Mouse (Mus musculus) kidney, embryonic 15.5 days (tissue): ENCODE data around the gene Arl2. TPM values are rescaled to one million over a fixed set of nuclear protein-coding genes. Genes with fewer than 3 reads are reported as not detected.
A peak's percentile ranks its signal among the peaks of the same experiment; 100 is the strongest.

ENCODE experiments used
- ATAC-seq: fragments of 200-750 bp; cut with Nextera tagmentation; replicated peaks from 2 replicates; pipeline ENCODE4 v1.8.0; 2017; ENCODE audit warnings: moderate TSS enrichment; ENCODE audit not compliant: low FRiP score
- H3K27ac ChIP-seq: fragments of 300-500 bp; sonication (generic); 2 replicates; pipeline ENCODE4 v1.5.1; 2015; ENCODE audit warnings: mild to moderate bottlenecking, inconsistent platforms
- H3K27me3 ChIP-seq: fragments of 300-500 bp; sonication (generic); 2 replicates; pipeline ENCODE4 v1.6.1; 2015; ENCODE audit warnings: inconsistent platforms
- H3K36me3 ChIP-seq: fragments of 300-500 bp; sonication (generic); 2 replicates; pipeline ENCODE4 v1.6.1; 2015; ENCODE audit warnings: inconsistent platforms
- H3K4me1 ChIP-seq: fragments of 300-500 bp; sonication (generic); 2 replicates; pipeline ENCODE4 v1.6.1; 2015; ENCODE audit warnings: inconsistent platforms
- H3K4me2 ChIP-seq: fragments of 300-500 bp; sonication (generic); 2 replicates; pipeline ENCODE4 v1.6.1; 2015; ENCODE audit warnings: moderate library complexity, mild to moderate bottlenecking, inconsistent platforms
- H3K4me3 ChIP-seq: fragments of 300-500 bp; sonication (generic); replicated peaks from 2 replicates; pipeline ENCODE4 v1.5.1; 2015; ENCODE audit warnings: mild to moderate bottlenecking, inconsistent platforms
- H3K9ac ChIP-seq: fragments of 300-500 bp; sonication (generic); 2 replicates; pipeline ENCODE4 v1.6.1; 2015; ENCODE audit warnings: mild to moderate bottlenecking, inconsistent platforms
- H3K9me3 ChIP-seq: fragments of 300-500 bp; sonication (generic); replicated peaks from 2 replicates; pipeline ENCODE4 v1.6.1; 2016; ENCODE audit warnings: inconsistent platforms
- WGBS: fragments of 180-500 bp; shearing (Covaris S2); methylation state at CpG from one replicate; pipeline ENCODE4 v1.1.7; 2015; ENCODE audit warnings: mixed read lengths; 5-methylcytosine and 5-hydroxymethylcytosine counted together
- polyA plus RNA-seq: library from polyadenylated mRNA; unstranded; fragments of >200 nt; fragmentation: Nextera tagmentation; extraction: Ambion mirVana; gene quantifications from 2 replicates; pipeline ENCODE4 v1.2.1, GENCODE M21; 2015

The Arl2 gene
- polyA plus RNA-seq, 1 experiment from 2014 or later = 113 TPM

- Histone ChIP-seq H3K36me3 (peaks cover 7% of the 10 kb centered on the region; the same call in 1 of the 2 replicates), H3K4me3 (no peak overlapping the region), H3K4me1 (peaks cover 19% of the 10 kb centered on the region), H3K9ac (no peak overlapping the region), H3K9me3 (no peaks in the 10 kb centered on the region), H3K27me3 (no peaks in the 10 kb centered on the region), H3K27ac (no peak overlapping the region), H3K4me2 (no peak overlapping the region)
- 71% methylated on average over 8 of the region's 8 CpGs for WGBS
- ATAC-seq = no peak
Measured at GRCm38 (mm10) chr19:6123330-6123729, 18.0 kb downstream of the Arl2 start.

DNA sequence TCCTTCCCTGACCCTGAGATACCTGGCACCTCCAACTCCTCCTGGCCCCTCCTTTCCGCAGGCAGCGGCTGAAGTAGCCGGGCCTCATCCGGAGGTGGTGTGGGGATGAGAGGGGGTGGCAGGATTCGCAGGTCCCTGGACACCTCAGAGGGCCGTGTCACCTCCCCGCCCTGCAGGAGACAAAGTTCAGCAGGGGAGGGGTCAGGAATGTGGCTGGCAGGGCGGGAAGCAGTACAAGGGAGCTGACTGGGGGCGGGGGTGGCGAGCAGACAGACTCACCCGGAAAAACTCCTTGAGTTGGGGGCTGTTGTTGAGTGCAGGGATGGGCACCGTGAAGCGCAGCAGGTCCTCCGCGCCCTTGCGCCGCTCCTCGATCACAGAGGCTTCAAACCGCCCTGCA is 19.6 kb downstream of the Arl2 start:
- Histone ChIP-seq H3K27me3 (no peaks in the 10 kb centered on the region), H3K4me1 (peaks cover 24% of the 10 kb centered on the region), H3K4me2 (peak overlapping the region; percentile 31), H3K27ac (no peak overlapping the region), H3K36me3 (peaks cover 9% of the 10 kb centered on the region; the same call in 1 of the 2 replicates), H3K9me3 (no peaks in the 10 kb centered on the region), H3K9ac (no peak overlapping the region), H3K4me3 (no peak overlapping the region)
- WGBS = 24% methylated on average over 19 of the region's 19 CpGs
- ATAC-seq = no peak

GRCm38 (mm10) chr19:6118677-6119185 is 22.6 kb downstream of the Arl2 start:
- Histone ChIP-seq H3K4me2 (peak overlapping the region; percentile 74), H3K4me1 (peaks cover 26% of the 10 kb centered on the region), H3K36me3 (peaks cover 39% of the 10 kb centered on the region), H3K4me3 (peak overlapping the region; percentile 67), H3K27ac (peak overlapping the region; percentile 99), H3K9ac (peak overlapping the region; percentile 76), H3K9me3 (no peaks in the 10 kb centered on the region), H3K27me3 (no peaks in the 10 kb centered on the region)
- 2% methylated on average over 8 of the region's 8 CpGs for WGBS
- peak; percentile 24 for ATAC-seq

DNA sequence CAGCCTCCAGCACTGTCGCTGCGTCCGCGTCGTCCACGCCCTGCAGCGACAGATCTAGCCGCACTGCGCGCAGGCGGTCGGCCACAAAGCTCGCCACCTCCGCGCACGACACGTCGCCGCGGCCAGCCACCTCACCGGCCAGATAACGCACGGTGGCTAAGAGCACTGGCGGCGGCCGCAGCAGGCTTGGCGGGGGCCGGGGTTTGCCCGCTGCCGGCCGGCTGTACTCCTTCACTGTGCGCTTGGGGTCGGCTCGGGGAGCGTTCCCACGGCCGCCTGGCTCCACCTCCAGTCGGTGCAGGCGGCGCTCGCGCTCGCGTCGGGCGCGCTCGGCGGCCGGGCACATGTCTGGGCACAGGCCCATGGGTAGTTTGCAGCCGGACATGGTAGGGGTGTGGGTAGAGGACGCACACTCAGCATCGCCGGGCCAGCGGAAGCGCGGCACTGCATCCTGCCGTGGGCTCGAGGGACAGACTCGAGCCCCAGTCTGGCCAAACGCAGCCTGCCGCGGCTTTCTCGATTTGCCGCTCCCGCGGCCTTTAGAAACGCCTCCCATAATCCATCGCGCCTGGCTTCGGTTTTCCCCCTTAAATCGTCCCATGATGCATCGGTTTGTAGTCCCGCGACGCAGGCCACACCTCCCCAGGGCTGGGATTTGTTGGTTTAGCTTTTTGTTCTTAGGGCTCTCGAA is 23.2 kb downstream of the Arl2 start, which contains the start of gene Sac3d1:
Gene Sac3d1 (minus strand): TSS at position 665 of the 691 bp plus-strand sequence.
- H3K4me1 ChIP-seq = peaks cover 26% of the 10 kb centered on the region
- no peaks in the 10 kb centered on the region for H3K27me3 ChIP-seq
- H3K4me3 ChIP-seq = peak within 1 kb of the TSS; percentile 67
- H3K27ac ChIP-seq = peak within 1 kb of the TSS; percentile 99
- ATAC-seq = peak; percentile 85
- peaks cover 42% of the 10 kb centered on the region for H3K36me3 ChIP-seq
- H3K9me3 ChIP-seq = no peaks in the 10 kb centered on the region
- peak within 1 kb of the TSS; percentile 74 for H3K4me2 ChIP-seq
- H3K9ac ChIP-seq = peak within 1 kb of the TSS; percentile 76
- under 1% methylated on average over 77 of the region's 77 CpGs for WGBS

- Histone ChIP-seq H3K36me3 (peaks cover 48% of the 10 kb centered on the region), H3K4me2 (peak overlapping the region; percentile 74), H3K27ac (peak overlapping the region; percentile 99), H3K9ac (peak overlapping the region; percentile 76), H3K27me3 (no peaks in the 10 kb centered on the region), H3K4me3 (peak overlapping the region; percentile 67), H3K9me3 (no peaks in the 10 kb centered on the region), H3K4me1 (peaks cover 26% of the 10 kb centered on the region)
- WGBS = 5% methylated on average over 32 of the region's 32 CpGs
- ATAC-seq = no peak
Measured at GRCm38 (mm10) chr19:6117346-6117985, 23.9 kb downstream of the Arl2 start.

GRCm38 (mm10) chr19:6116113-6116850 is 25.1 kb downstream of the Arl2 start:
- peaks cover 22% of the 10 kb centered on the region for H3K4me1 ChIP-seq

DNA sequence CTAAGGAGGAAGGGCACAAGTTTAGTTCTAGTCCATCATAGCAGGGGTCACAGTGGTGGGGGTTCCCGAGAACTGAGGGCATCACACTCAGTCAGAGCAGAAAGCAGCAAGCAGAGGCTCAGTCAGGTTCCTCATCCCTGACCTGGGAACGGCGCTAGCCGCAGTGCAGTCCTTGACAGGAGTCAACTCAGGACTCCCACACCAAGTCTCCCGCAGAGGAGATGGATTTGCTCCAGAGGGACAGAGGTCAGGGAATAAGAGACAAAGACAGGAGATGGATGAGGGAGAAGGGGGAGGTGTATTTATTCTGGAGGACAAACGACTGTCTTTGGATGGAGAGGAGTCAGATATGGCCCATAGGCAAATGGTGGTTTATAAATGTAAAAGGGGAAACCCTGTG is 28.2 kb downstream of the Arl2 start:
- ATAC-seq = no peak
- Histone ChIP-seq H3K27ac (no peak overlapping the region), H3K4me3 (no peak overlapping the region), H3K27me3 (no peaks in the 10 kb centered on the region), H3K4me1 (peaks cover 14% of the 10 kb centered on the region), H3K9me3 (no peaks in the 10 kb centered on the region), H3K9ac (no peak overlapping the region), H3K36me3 (peaks cover 41% of the 10 kb centered on the region), H3K4me2 (no peak overlapping the region)
- WGBS = 31% methylated on average over 6 of the region's 6 CpGs

More at GRCm38 (mm10) chr19:6116113-6116850, 25.1 kb downstream of the Arl2 start:
- ATAC-seq = no peak
- H3K9me3 ChIP-seq = no peaks in the 10 kb centered on the region
- no peak overlapping the region for H3K27ac ChIP-seq
- peak overlapping the region; percentile 23; the same call in 1 of the 2 replicates for H3K9ac ChIP-seq
- H3K27me3 ChIP-seq = no peaks in the 10 kb centered on the region
- no peak overlapping the region; the same call in 1 of the 2 replicates for H3K4me3 ChIP-seq
- H3K4me2 ChIP-seq = peak overlapping the region; percentile 74
- WGBS = 88% methylated on average over 15 of the region's 15 CpGs
- peaks cover 48% of the 10 kb centered on the region for H3K36me3 ChIP-seq

GRCm38 (mm10) chr19:6105586-6105985 is 35.8 kb downstream of the Arl2 start, which contains the start of gene Naaladl1:
Gene Naaladl1 (plus strand): TSS chr19:6105782.
- Histone ChIP-seq H3K27me3 (no peaks in the 10 kb centered on the region), H3K9me3 (no peaks in the 10 kb centered on the region), H3K4me2 (no peak within 1 kb of the TSS), H3K36me3 (no peaks in the 10 kb centered on the region), H3K9ac (no peak within 1 kb of the TSS; the same call in 1 of the 2 replicates), H3K27ac (no peak within 1 kb of the TSS), H3K4me1 (no peaks in the 10 kb centered on the region), H3K4me3 (no peak within 1 kb of the TSS)
- ATAC-seq = no peak
- WGBS = 82% methylated on average over 7 of the region's 7 CpGs

DNA sequence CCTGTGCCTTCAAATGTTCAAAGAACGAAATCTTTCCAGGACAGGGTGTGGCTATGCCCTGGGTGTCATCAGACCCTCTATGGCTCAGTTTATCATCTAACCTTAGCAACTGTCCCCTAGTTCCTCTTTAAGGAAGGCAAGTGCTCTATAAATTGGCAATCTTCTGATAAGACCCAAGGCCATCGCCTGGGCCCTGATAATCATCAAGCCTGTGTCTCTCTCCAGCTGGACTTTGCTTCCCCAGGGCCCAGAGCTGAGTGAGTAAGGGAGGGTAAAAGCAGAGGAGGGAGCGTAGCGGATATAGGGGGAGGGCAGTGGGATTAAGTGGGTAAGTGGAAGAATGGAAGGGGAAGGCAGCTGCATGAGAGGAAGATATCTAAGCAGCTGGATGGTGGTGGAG is 36.9 kb downstream of the Arl2 start:
- 83% methylated on average over 4 of the region's 4 CpGs for WGBS
- H3K4me1 ChIP-seq = no peaks in the 10 kb centered on the region

DNA sequence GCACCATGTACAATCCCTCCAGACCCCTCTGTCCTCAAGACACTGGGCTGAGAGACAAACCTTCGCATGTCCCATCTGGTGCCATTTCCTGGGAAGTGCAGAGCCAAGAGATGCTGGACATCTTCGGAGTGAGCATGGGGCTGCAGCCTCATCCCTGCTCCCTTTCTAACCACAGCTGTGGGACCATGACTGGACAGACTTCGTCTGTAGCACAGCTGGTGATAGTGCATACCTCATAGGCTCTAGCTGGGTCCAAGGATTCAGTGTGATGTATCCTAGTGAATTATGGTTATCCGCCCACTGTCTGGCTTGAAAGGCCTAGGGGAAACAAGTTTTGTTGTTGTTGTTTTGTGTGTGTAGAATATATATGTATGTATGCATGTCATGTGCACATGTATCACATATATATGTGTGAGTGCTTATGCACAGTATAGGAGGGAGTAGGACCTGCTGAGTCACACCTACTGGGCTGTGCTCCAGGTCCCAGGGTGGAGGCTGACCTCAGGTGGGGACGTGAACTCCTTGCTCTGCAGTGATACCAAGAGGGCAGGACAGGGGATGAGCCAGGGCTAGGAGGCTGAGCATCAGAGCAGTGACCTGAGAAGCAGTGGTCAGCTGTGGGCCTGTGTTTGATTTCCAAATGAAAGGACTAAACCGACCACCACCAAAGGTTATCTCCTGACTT is 39.0 kb downstream of the Arl2 start:
- H3K9me3 ChIP-seq = no peaks in the 10 kb centered on the region

More for the DNA sequence above, 36.9 kb downstream of the Arl2 start:
- Histone ChIP-seq H3K4me3 (no peak overlapping the region), H3K27ac (no peak overlapping the region), H3K4me2 (no peak overlapping the region), H3K9ac (no peak overlapping the region; the same call in 1 of the 2 replicates), H3K9me3 (no peaks in the 10 kb centered on the region), H3K36me3 (peaks cover 7% of the 10 kb centered on the region), H3K27me3 (no peaks in the 10 kb centered on the region)
- no peak for ATAC-seq

DNA sequence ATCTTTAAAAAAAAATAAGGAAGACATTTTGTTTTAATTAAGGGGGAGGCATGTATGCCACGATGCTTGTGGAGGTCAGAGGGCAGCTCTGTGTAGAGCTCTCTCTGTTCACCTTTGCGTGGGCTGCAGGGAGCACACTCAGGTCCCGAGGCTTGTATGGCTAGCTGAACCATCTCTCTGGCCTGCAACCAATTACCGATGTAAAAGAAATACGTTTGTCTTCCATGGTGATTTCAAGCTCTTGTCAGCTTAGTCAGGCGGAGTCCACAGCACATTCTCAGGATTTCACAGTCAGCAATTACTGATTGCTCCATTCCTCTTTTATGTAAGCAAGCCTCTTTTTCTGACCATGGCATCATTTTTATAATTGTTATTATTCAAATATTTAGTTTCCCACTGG is 40.2 kb downstream of the Arl2 start:
- Histone ChIP-seq H3K4me3 (no peak overlapping the region), H3K4me1 (no peaks in the 10 kb centered on the region), H3K4me2 (no peak overlapping the region), H3K27ac (no peak overlapping the region), H3K9ac (no peak overlapping the region), H3K36me3 (peaks cover 29% of the 10 kb centered on the region), H3K27me3 (no peaks in the 10 kb centered on the region), H3K9me3 (no peaks in the 10 kb centered on the region)
- no peak for ATAC-seq
- 56% methylated on average over 6 of the region's 6 CpGs for WGBS

More for the DNA sequence above, 39.0 kb downstream of the Arl2 start:
- H3K27ac ChIP-seq = no peak overlapping the region
- H3K4me2 ChIP-seq = no peak overlapping the region
- H3K27me3 ChIP-seq = no peaks in the 10 kb centered on the region
- peaks cover 26% of the 10 kb centered on the region for H3K36me3 ChIP-seq
- no peak for ATAC-seq
- H3K9ac ChIP-seq = no peak overlapping the region
- 79% methylated on average over 6 of the region's 6 CpGs for WGBS
- no peak overlapping the region for H3K4me3 ChIP-seq
- H3K4me1 ChIP-seq = no peaks in the 10 kb centered on the region
